Mouse (Mus musculus) neural tube, embryonic 14.5 days (tissue): ENCODE results near the gene Avpr2. TPM values are rescaled to one million over a fixed set of nuclear protein-coding genes. Genes with fewer than 3 reads are reported as not detected.

ENCODE experiments used
- ATAC-seq: fragments of 200-750 bp; cut with Nextera tagmentation; 2 replicates; pipeline ENCODE4 v1.8.0; 2017; ENCODE audit warnings: low read depth, mild to moderate bottlenecking, moderate TSS enrichment, moderate library complexity
- H3K27ac ChIP-seq: fragments of 300-500 bp; sonication (generic); 2 replicates; pipeline ENCODE4 v1.5.1; 2014; ENCODE audit warnings: low read depth, mild to moderate bottlenecking, control low read depth, low read length, moderate library complexity, mixed read lengths
- H3K27me3 ChIP-seq: fragments of 300-500 bp; sonication (generic); 2 replicates; pipeline ENCODE4 v1.6.1; 2014; ENCODE audit warnings: low read length; ENCODE audit not compliant: control insufficient read depth, insufficient read depth
- H3K36me3 ChIP-seq: fragments of 300-500 bp; sonication (generic); 2 replicates; pipeline ENCODE4 v1.6.1; 2014; ENCODE audit warnings: low read length, mixed read lengths; ENCODE audit not compliant: control insufficient read depth, insufficient read depth
- H3K4me1 ChIP-seq: fragments of 300-500 bp; sonication (generic); 2 replicates; pipeline ENCODE4 v1.6.1; 2014; ENCODE audit warnings: low read length; ENCODE audit not compliant: control insufficient read depth, insufficient read depth
- H3K4me2 ChIP-seq: fragments of 300-500 bp; sonication (generic); 2 replicates; pipeline ENCODE4 v1.6.1; 2014; ENCODE audit warnings: mild to moderate bottlenecking, low read depth, low read length, control low read depth
- H3K4me3 ChIP-seq: fragments of 300-500 bp; sonication (generic); 2 replicates; pipeline ENCODE4 v1.5.1; 2014; ENCODE audit warnings: low read depth, low read length, control low read depth, mixed read lengths
- H3K9ac ChIP-seq: fragments of 300-500 bp; sonication (generic); replicated peaks from 2 replicates; pipeline ENCODE4 v1.6.1; 2014; ENCODE audit warnings: low read depth, mild to moderate bottlenecking, control low read depth, low read length, mixed read lengths
- H3K9me3 ChIP-seq: fragments of 300-500 bp; sonication (generic); 2 replicates; pipeline ENCODE4 v1.6.1; 2016; ENCODE audit warnings: low read length; ENCODE audit not compliant: control insufficient read depth
- WGBS: fragments of 180-500 bp; shearing (Covaris S2); extraction: QIAGEN DNeasy Blood & Tissue Kit; methylation state at CpG from one replicate; pipeline ENCODE4 v1.1.7; 2014; 5-methylcytosine and 5-hydroxymethylcytosine counted together
- polyA plus RNA-seq: library from polyadenylated mRNA; unstranded; fragments of >200 nt; fragmentation: Nextera tagmentation; extraction: Ambion mirVana; gene quantifications from 2 replicates; pipeline ENCODE4 v1.2.1, GENCODE M21; 2014

The Avpr2 gene
- polyA plus RNA-seq, 1 experiment from 2014 or later, result 0.09 TPM

DNA sequence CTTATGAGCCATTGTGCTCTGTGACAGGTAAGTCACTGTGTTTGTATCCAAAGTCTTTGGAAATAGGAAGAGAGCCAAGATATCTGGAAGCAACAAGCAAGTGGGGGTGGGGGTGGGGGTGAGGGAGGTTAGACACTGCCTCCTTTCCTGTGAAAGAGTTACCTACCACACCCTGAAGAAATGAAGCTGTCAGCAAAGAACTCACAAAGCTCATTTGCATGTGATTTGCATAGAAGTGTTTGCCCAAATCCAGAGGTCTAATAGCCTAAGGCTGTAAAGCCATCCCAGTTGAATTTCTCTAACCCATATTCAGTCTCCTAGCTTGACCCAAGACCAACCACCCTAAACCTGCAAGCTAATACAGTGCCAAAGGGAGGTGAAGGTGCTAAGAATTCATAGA lies 18.5 kb downstream of the Avpr2 start:
- no peak for ATAC-seq
- no peak overlapping the region for H3K27ac ChIP-seq
- no peaks in the 10 kb centered on the region for H3K27me3 ChIP-seq
- H3K9me3 ChIP-seq, result no peaks in the 10 kb centered on the region
- H3K4me2 ChIP-seq, result no peak overlapping the region
- no peaks in the 10 kb centered on the region for H3K4me1 ChIP-seq
- no peaks in the 10 kb centered on the region for H3K36me3 ChIP-seq
- no peak overlapping the region for H3K9ac ChIP-seq
- no peak overlapping the region for H3K4me3 ChIP-seq

DNA sequence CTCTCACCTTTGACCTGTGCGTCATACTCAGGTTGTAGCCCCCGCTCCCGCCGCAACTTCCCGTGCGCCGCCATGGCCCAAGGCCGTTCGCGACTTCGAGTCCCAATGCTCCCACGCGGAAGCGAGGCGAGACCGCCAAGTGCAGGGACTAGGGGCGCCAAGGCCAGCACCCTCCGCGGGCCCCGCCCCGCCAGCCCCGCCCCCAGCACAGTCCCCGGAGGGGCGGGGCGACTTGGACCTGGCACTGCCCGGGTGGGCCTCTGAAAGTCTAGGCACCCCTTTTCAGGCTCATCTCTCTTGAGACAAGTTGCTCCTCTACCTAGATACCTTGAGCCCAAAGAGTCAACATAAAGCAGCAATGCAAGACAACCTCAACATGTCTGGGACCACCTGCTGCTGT lies 19.3 kb downstream of the Avpr2 start:
- Histone ChIP-seq H3K9me3 (no peaks in the 10 kb centered on the region), H3K4me2 (peak overlapping the region; percentile 26; the same call in 1 of the 2 replicates), H3K36me3 (no peaks in the 10 kb centered on the region), H3K9ac (no peak overlapping the region), H3K27me3 (no peaks in the 10 kb centered on the region), H3K4me3 (no peak overlapping the region), H3K27ac (no peak overlapping the region), H3K4me1 (no peaks in the 10 kb centered on the region)
- no peak for ATAC-seq
- WGBS, result 20% methylated on average over 22 of the region's 26 CpGs

DNA sequence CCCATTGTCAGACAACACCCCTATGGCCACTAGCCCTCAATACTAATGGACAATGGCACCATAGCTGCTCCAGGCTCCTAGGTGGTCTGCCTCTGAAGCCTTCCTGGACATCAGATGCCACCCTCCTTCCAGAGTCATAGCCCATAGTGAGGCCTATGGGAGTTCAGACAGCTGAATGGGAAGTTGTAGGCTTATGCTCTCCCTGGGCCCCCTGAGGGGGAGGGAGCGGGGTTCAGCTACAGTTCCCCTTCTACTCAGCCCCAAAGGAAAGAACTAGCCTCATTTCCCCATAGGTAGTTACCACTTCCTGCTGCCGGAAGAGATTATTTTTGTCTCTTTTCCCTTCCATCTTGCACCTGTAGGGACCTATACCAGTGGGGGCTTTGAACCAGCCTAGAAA lies 19.7 kb downstream of the Avpr2 start:
- ATAC-seq, result no peak
- no peak overlapping the region for H3K4me2 ChIP-seq
- no peak overlapping the region for H3K9ac ChIP-seq
- H3K4me1 ChIP-seq, result no peaks in the 10 kb centered on the region
- no peaks in the 10 kb centered on the region for H3K27me3 ChIP-seq
- no peaks in the 10 kb centered on the region for H3K36me3 ChIP-seq
- H3K27ac ChIP-seq, result no peak overlapping the region
- WGBS, result 92% methylated on average over 2 of the region's 2 CpGs
- H3K4me3 ChIP-seq, result no peak overlapping the region
- H3K9me3 ChIP-seq, result no peaks in the 10 kb centered on the region

DNA sequence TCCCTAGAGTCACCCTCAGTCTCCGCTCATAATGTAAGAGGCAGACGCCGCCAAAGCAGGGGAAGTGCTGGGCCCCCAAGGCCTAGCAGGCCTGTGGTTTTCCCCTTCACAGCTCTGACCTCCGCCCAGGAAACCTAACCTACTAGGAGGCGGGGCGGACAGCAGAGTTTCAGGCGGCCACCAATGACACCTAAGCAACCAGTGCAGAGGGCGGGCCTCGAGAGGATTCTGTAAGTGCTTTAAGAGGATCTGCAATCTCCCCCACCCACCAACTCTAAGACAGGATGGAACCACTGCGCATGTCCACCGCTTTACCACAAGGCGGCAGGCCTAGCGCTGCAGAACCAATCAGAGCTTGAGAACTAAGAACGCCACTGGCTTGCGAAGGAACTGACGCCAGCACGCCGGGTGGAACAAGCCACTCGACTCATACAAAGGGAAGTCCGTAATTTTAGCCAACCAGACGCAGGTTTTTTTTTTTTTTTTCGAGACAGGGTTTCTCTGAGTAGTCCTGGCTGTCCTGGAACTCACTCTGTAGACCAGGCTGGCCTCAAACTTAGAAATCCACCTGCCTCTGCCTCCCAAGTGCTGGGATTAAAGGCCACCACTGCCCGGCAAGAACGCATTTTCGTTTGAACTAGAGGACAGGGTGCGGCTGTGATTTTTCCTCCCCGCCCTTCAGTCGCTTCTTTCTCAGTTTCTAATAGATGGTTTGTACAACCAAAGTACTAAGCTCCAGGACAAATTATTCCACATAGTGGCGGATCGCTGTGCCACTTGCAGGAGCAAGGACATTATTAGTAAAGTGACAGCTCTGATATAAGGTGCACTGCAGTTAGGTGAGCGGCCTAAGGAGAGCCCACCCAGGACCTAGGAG lies 23.2 kb downstream of the Avpr2 start:
- Histone ChIP-seq H3K9me3 (no peaks in the 10 kb centered on the region), H3K4me1 (no peaks in the 10 kb centered on the region), H3K27me3 (no peaks in the 10 kb centered on the region), H3K9ac (0 out of 2 replicates have a peak overlapping the region, but pooled peaks have one; percentile 16), H3K27ac (peak overlapping the region; percentile 60), H3K4me2 (peak overlapping the region; percentile 32; the same call in 1 of the 2 replicates), H3K36me3 (0 out of 2 replicates have a peak, but pooled peaks cover 5% of the 10 kb centered on the region), H3K4me3 (no peak overlapping the region)
- WGBS, result 28% methylated on average over 31 of the region's 31 CpGs
- peak; percentile 97 for ATAC-seq

DNA sequence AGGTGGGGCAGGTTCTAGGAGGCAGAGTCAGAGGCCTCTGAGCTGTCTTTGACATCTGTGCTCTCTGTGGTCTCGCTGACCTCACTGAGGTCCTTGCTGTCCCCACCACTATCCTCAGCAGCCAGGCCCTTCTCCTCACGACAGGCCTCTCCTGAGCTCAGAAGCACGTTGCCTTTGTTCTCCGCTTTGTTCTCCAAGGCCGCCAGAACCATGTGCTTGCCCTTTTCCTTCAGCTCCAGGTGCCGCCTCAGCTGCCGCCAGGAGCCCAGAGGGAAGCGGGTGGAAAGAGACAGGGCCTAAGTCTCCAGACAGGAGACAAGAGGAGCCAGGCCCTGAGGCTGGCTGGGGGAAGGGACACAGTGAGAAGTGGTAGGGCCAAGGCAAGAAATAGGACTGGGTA lies 25.0 kb downstream of the Avpr2 start:
- WGBS, result 83% methylated on average over 8 of the region's 8 CpGs
- H3K4me3 ChIP-seq, result no peak overlapping the region
- no peaks in the 10 kb centered on the region for H3K4me1 ChIP-seq
- no peak for ATAC-seq
- 0 out of 2 replicates have a peak, but pooled peaks cover 5% of the 10 kb centered on the region for H3K36me3 ChIP-seq
- H3K27me3 ChIP-seq, result no peaks in the 10 kb centered on the region
- no peak overlapping the region for H3K4me2 ChIP-seq
- no peaks in the 10 kb centered on the region for H3K9me3 ChIP-seq
- H3K9ac ChIP-seq, result no peak overlapping the region
- no peak overlapping the region for H3K27ac ChIP-seq

DNA sequence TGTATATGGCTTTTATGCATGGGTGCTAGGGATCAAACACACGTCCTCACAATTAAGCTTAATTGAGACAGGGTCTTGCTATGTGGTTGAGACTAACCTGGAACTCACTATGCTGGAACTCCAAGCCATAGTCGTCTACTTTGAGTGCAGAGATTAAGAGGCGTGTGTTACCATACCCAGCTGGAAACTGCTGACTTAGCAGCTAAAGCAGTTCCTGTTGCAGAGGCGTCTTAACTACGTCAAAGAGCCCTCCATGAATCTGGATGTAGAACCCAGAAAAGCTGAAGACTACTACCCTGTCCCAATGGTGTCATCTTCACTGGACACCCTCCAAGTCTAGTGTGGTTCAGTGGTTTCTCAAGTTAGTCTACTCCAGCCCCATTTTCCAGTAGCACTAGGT lies 26.7 kb downstream of the Avpr2 start:
- ATAC-seq, result no peak
- Histone ChIP-seq H3K27ac (no peak overlapping the region), H3K9ac (no peak overlapping the region), H3K36me3 (0 out of 2 replicates have a peak, but pooled peaks cover 5% of the 10 kb centered on the region), H3K4me3 (no peak overlapping the region), H3K9me3 (no peaks in the 10 kb centered on the region), H3K4me2 (no peak overlapping the region), H3K27me3 (no peaks in the 10 kb centered on the region), H3K4me1 (no peaks in the 10 kb centered on the region)
- 91% methylated on average over 5 of the region's 5 CpGs for WGBS

DNA sequence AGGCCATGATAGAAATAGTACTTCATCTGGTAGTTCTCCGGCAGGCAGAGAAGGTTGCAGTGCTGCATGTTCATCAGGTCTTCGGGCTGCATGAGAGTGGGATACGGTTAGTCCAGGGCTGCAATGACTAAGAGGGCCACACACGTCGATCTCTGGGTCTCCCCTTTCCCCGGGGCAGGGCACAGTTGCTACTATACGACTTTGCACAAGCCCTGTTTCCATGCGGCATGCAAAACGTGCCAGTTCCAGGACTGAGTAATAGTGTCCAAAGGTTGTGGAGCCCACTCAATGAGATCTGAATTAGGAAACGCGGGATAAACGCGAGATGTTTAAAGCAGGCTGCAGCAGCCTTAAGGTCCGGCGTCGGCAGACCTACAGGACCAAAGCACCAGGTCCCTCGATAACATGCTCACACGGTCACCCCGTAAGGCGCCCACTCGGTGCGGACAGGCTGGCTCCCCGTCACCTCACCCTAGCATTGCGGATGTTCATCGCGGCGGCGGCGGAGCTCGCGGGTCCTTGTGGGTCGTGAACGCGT lies 29.5 kb downstream of the Avpr2 start:
- Histone ChIP-seq H3K9ac (peak overlapping the region; percentile 61), H3K4me1 (no peaks in the 10 kb centered on the region), H3K9me3 (no peaks in the 10 kb centered on the region), H3K4me2 (peak overlapping the region; percentile 60), H3K27ac (peak overlapping the region; percentile 62; the same call in 1 of the 2 replicates), H3K27me3 (no peaks in the 10 kb centered on the region), H3K4me3 (peak overlapping the region; percentile 54), H3K36me3 (0 out of 2 replicates have a peak, but pooled peaks cover 5% of the 10 kb centered on the region)
- WGBS, result 17% methylated on average over 34 of the region's 34 CpGs
- peak; percentile 47; the same call in 1 of the 2 replicates for ATAC-seq

DNA sequence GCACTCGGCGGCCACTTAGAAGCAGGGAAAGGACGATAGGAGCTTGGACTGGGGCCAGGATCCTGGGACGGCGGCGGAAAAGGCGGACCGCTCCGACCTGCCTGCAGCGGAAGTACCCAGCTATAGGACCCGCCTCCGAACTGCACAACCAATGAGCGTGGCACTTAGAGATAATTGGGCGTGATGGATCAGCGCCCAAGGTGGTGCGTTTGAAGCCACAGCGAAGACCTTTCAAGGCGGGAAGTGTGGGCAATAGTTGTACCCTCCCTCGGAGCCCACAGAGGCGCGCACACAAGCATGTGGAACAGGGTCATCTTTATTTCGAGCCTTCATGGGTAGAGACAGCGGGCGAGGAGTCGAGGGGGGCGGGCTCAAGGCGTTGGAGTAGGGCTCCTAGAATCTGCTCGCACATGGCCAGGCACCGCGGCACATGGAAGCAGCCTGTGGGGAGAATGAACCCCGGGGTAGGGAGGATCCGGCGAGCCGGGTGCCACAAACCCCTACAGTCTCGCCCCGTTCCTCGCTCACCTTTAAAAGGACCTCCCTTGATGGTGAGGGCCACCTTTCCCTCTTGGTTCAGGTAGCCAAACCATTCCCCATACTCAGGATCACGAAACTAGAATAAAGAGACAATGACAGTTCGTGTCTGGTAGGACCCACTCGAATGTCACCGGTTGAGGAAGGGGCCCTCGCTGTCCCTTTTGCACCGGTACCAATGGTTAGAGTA lies 30.1 kb downstream of the Avpr2 start, which contains the start of the genes Arhgap4 and Naa10:
Gene Arhgap4, minus strand, starts transcription at position 48 of the 727 bp plus-strand sequence.
Gene Naa10, minus strand, starts transcription at position 122 of the 727 bp plus-strand sequence.
- 0 out of 2 replicates have a peak, but pooled peaks cover 5% of the 10 kb centered on the region for H3K36me3 ChIP-seq
- WGBS, result 19% methylated on average over 43 of the region's 43 CpGs
- H3K9ac ChIP-seq, result peak within 1 kb of the TSS; percentile 61
- no peaks in the 10 kb centered on the region for H3K9me3 ChIP-seq
- ATAC-seq, result peak; percentile 99
- no peaks in the 10 kb centered on the region for H3K4me1 ChIP-seq
- H3K4me3 ChIP-seq, result peak within 1 kb of the TSS; percentile 54
- no peaks in the 10 kb centered on the region for H3K27me3 ChIP-seq
- H3K4me2 ChIP-seq, result peak within 1 kb of the TSS; percentile 60
- H3K27ac ChIP-seq, result peak within 1 kb of the TSS; percentile 70
